Mouse (Mus musculus) forebrain, embryonic 15.5 days (tissue): ENCODE data around the gene Atp6v0a4. TPM values are rescaled to one million over a fixed set of nuclear protein-coding genes. Genes with fewer than 3 reads are reported as not detected.

Experiments
- ATAC-seq: fragments of 200-750 bp; cut with Nextera tagmentation; replicated peaks from 2 replicates; pipeline ENCODE4 v1.8.0; 2017; ENCODE audit warnings: mild to moderate bottlenecking, moderate TSS enrichment, moderate library complexity
- H3K27ac ChIP-seq: fragments of 300-500 bp; sonication (generic); replicated peaks from 2 replicates; pipeline ENCODE4 v1.5.1; 2015; ENCODE audit warnings: mild to moderate bottlenecking, inconsistent platforms
- H3K27me3 ChIP-seq: fragments of 300-500 bp; sonication (generic); 2 replicates; pipeline ENCODE4 v1.6.1; 2015; ENCODE audit warnings: inconsistent platforms
- H3K36me3 ChIP-seq: fragments of 300-500 bp; sonication (generic); 2 replicates; pipeline ENCODE4 v1.6.1; 2015; ENCODE audit warnings: mild to moderate bottlenecking, inconsistent platforms
- H3K4me1 ChIP-seq: fragments of 300-500 bp; sonication (generic); 2 replicates; pipeline ENCODE4 v1.6.1; 2015; ENCODE audit warnings: inconsistent platforms
- H3K4me2 ChIP-seq: fragments of 300-500 bp; sonication (generic); replicated peaks from 2 replicates; pipeline ENCODE4 v1.6.1; 2015; ENCODE audit warnings: mild to moderate bottlenecking, inconsistent platforms
- H3K4me3 ChIP-seq: fragments of 300-500 bp; sonication (generic); 2 replicates; pipeline ENCODE4 v1.5.1; 2015; ENCODE audit warnings: mild to moderate bottlenecking, inconsistent platforms
- H3K9ac ChIP-seq: fragments of 300-500 bp; sonication (generic); replicated peaks from 2 replicates; pipeline ENCODE4 v1.6.1; 2015; ENCODE audit warnings: mild to moderate bottlenecking, inconsistent platforms
- H3K9me3 ChIP-seq: fragments of 300-500 bp; sonication (generic); 2 replicates; pipeline ENCODE4 v1.6.1; 2016; ENCODE audit warnings: inconsistent platforms
- WGBS: fragments of 180-500 bp; shearing (Covaris S2); methylation state at CpG from one replicate; pipeline ENCODE4 v1.1.7; 2015; ENCODE audit warnings: mixed read lengths; 5-methylcytosine and 5-hydroxymethylcytosine counted together
- polyA plus RNA-seq: library from polyadenylated mRNA; unstranded; fragments of >200 nt; fragmentation: Nextera tagmentation; extraction: Ambion mirVana; gene quantifications from 2 replicates; pipeline ENCODE4 v1.2.1, GENCODE M21; 2015

Gene Atp6v0a4
- polyA plus RNA-seq, 1 experiment from 2014 or later: 0.19 TPM

DNA sequence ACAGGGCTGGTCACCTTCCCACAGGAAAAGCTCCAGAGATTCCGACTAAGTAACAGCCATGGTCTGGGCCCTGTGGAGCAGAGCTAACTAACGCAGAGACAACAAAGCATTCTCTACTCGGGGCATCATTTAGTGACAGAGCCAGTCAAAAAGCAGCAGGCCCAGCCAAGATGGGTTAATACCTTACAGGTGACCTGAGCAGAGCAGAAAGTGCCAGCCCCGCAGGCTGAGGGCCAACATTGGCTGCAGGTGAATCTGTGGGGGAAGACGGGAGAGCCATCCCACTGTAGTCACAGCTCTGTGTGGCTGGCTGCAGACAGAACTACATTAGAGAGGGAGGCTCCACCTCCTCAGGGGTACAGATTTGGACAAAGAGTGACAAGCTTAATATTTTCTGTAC is 22.9 kb upstream of the Atp6v0a4 start:
- WGBS: 81% methylated on average over 5 of the region's 5 CpGs
- no peaks in the 10 kb centered on the region for H3K9me3 ChIP-seq
- peaks cover 48% of the 10 kb centered on the region for H3K36me3 ChIP-seq

DNA sequence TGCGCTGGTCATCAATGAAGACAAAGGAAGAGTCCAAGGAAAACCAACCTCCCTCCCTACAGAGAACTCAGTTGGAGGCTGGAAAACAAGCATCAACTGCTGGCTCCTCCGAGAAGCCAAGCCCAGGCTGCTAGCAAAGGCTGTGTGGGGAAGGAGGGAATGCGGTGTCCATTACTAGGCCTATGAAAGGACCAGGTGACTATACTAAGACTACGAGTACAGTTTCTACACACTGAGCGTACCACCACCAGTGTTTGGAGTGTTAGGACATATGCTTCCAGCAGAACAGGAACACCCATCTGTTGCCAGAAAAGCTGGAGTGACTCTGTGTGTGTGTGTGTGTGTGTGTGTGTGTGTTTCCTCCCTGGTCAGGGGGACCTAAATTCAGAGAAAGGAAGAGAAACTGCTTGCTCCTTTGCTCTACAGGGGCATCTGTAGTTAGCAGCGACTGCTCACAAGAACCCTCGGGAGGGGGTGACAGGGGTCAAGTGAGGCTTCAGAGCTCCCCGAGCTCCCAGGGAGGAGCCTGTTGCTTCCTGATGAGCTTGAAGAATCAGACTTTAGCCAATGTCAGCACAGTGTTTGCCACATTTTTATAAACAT is 21.2 kb upstream of the Atp6v0a4 start:
- WGBS: 62% methylated on average over 8 of the region's 8 CpGs

More for the DNA sequence above, 22.9 kb upstream of the Atp6v0a4 start:
- Histone ChIP-seq H3K4me2 (no peak overlapping the region), H3K9ac (no peak overlapping the region), H3K4me3 (no peak overlapping the region), H3K27me3 (no peaks in the 10 kb centered on the region), H3K27ac (no peak overlapping the region), H3K4me1 (no peaks in the 10 kb centered on the region)
- no peak for ATAC-seq

GRCm38 (mm10) chr6:38144161-38144998 is 20.0 kb upstream of the Atp6v0a4 start:
- Histone ChIP-seq H3K9me3 (no peaks in the 10 kb centered on the region), H3K27me3 (no peaks in the 10 kb centered on the region), H3K36me3 (peaks cover 57% of the 10 kb centered on the region), H3K9ac (no peak overlapping the region), H3K27ac (no peak overlapping the region), H3K4me2 (no peak overlapping the region), H3K4me3 (no peak overlapping the region), H3K4me1 (no peaks in the 10 kb centered on the region)
- 71% methylated on average over 9 of the region's 9 CpGs for WGBS
- no peak for ATAC-seq

More for the DNA sequence above, 21.2 kb upstream of the Atp6v0a4 start:
- H3K9ac ChIP-seq: no peak overlapping the region
- H3K36me3 ChIP-seq: peaks cover 59% of the 10 kb centered on the region
- ATAC-seq: no peak
- H3K27me3 ChIP-seq: no peaks in the 10 kb centered on the region
- H3K4me2 ChIP-seq: no peak overlapping the region
- no peak overlapping the region for H3K27ac ChIP-seq
- no peak overlapping the region for H3K4me3 ChIP-seq
- no peaks in the 10 kb centered on the region for H3K9me3 ChIP-seq
- no peaks in the 10 kb centered on the region for H3K4me1 ChIP-seq

GRCm38 (mm10) chr6:38140402-38140801 is 16.0 kb upstream of the Atp6v0a4 start:
- H3K9me3 ChIP-seq: no peaks in the 10 kb centered on the region
- H3K4me2 ChIP-seq: no peak overlapping the region
- no peak overlapping the region for H3K27ac ChIP-seq
- H3K36me3 ChIP-seq: peaks cover 56% of the 10 kb centered on the region
- H3K27me3 ChIP-seq: no peaks in the 10 kb centered on the region
- no peak for ATAC-seq
- H3K4me1 ChIP-seq: no peaks in the 10 kb centered on the region
- H3K4me3 ChIP-seq: no peak overlapping the region
- WGBS: 94% methylated on average over 9 of the region's 9 CpGs
- no peak overlapping the region for H3K9ac ChIP-seq

DNA sequence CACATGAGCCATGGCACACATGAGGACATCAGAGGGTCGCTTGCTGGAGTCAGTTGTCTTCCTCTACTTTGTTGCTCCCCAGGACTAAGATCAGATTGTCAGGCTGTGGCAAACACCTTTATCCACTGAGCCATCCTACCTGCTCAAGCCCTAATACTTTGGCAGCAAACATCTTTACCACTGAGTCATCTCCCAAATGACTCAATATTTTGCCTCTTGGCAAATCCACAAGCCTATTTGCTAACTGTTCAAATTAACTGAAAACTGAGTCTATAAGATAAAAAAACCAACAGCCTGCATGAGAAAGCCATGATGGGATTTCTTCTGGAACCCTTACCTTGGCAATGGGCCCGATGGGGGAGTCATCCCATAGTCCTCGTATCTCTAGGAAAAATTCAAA is 14.7 kb upstream of the Atp6v0a4 start:
- Histone ChIP-seq H3K36me3 (peaks cover 60% of the 10 kb centered on the region), H3K27ac (no peak overlapping the region), H3K4me1 (peaks cover 5% of the 10 kb centered on the region; the same call in 1 of the 2 replicates), H3K9me3 (no peaks in the 10 kb centered on the region), H3K9ac (no peak overlapping the region), H3K27me3 (no peaks in the 10 kb centered on the region), H3K4me3 (no peak overlapping the region), H3K4me2 (no peak overlapping the region)
- no peak for ATAC-seq
- 78% methylated on average over 3 of the region's 3 CpGs for WGBS

- 84% methylated on average over 8 of the region's 8 CpGs for WGBS
Observed at GRCm38 (mm10) chr6:38134806-38135559, 10.6 kb upstream of the Atp6v0a4 start.

GRCm38 (mm10) chr6:38131801-38132231 is 7.4 kb upstream of the Atp6v0a4 start:
- no peaks in the 10 kb centered on the region for H3K9me3 ChIP-seq
- peaks cover 65% of the 10 kb centered on the region for H3K36me3 ChIP-seq
- H3K9ac ChIP-seq: no peak overlapping the region
- 87% methylated on average over 4 of the region's 4 CpGs for WGBS
- H3K4me3 ChIP-seq: no peak overlapping the region
- peaks cover 5% of the 10 kb centered on the region; the same call in 1 of the 2 replicates for H3K4me1 ChIP-seq
- no peak overlapping the region for H3K27ac ChIP-seq
- no peak for ATAC-seq
- no peaks in the 10 kb centered on the region for H3K27me3 ChIP-seq
- H3K4me2 ChIP-seq: no peak overlapping the region

More at GRCm38 (mm10) chr6:38134806-38135559, 10.6 kb upstream of the Atp6v0a4 start:
- no peak overlapping the region for H3K4me2 ChIP-seq
- H3K36me3 ChIP-seq: peaks cover 61% of the 10 kb centered on the region
- peaks cover 5% of the 10 kb centered on the region; the same call in 1 of the 2 replicates for H3K4me1 ChIP-seq
- H3K9ac ChIP-seq: no peak overlapping the region
- no peaks in the 10 kb centered on the region for H3K9me3 ChIP-seq
- H3K27me3 ChIP-seq: no peaks in the 10 kb centered on the region
- peak; percentile 32 for ATAC-seq
- H3K27ac ChIP-seq: no peak overlapping the region
- H3K4me3 ChIP-seq: no peak overlapping the region

DNA sequence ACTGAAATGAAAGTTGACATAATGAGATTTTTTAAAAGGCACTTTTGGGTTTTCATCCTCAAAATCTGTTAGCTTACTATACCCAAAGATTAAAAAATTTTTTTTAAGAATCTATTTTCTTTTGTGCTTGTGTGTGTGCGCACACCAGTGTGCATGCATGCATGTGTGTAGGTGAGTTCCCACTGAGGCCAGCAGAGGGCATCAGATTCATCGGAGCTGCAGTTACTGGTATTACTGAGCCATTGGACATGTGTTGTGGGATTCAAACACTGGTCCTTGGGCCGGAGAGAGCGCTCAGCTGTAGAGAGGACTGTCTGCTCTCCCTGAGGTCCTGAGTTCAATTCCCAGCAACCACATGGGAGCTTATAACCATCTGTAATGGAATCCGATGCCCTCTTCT is 5.5 kb upstream of the Atp6v0a4 start:
- Histone ChIP-seq H3K4me2 (no peak overlapping the region), H3K9ac (no peak overlapping the region), H3K27me3 (no peaks in the 10 kb centered on the region), H3K36me3 (peaks cover 59% of the 10 kb centered on the region), H3K9me3 (no peaks in the 10 kb centered on the region), H3K4me1 (peaks cover 3% of the 10 kb centered on the region; the same call in 1 of the 2 replicates), H3K4me3 (no peak overlapping the region), H3K27ac (no peak overlapping the region)
- 97% methylated on average over 5 of the region's 5 CpGs for WGBS
- no peak for ATAC-seq

- 93% methylated on average over 14 of the region's 14 CpGs for WGBS
- Histone ChIP-seq H3K4me3 (no peak overlapping the region), H3K27ac (no peak overlapping the region), H3K36me3 (peaks cover 66% of the 10 kb centered on the region), H3K4me1 (no peaks in the 10 kb centered on the region), H3K9ac (no peak overlapping the region), H3K27me3 (no peaks in the 10 kb centered on the region), H3K9me3 (no peaks in the 10 kb centered on the region), H3K4me2 (no peak overlapping the region)
- no peak for ATAC-seq
Observed at GRCm38 (mm10) chr6:38128115-38128514, 3.7 kb upstream of the Atp6v0a4 start.

DNA sequence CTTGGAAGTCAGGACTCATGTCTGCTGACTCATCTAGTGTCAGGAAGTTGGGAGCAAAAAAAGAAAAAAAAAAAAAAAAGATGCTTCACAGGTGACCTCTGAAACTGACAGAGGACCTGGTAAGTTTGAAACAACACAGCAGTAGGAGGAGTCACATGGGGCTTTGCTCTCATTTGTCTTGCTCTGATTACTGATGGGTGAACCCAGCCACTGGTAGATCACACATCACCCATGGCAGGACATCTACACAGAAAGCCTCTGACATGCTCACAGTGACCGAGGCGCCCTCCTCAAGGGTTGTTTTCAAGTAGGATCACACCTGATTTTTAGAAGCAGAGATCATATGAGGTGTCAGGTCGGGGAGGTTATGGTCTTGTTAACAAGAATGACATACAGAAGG is 1.1 kb upstream of the Atp6v0a4 start:
- H3K36me3 ChIP-seq: peaks cover 52% of the 10 kb centered on the region
- H3K4me3 ChIP-seq: no peak overlapping the region
- no peaks in the 10 kb centered on the region for H3K27me3 ChIP-seq
- no peak overlapping the region for H3K9ac ChIP-seq
- H3K4me1 ChIP-seq: no peaks in the 10 kb centered on the region
- WGBS: 92% methylated on average over 3 of the region's 3 CpGs
- no peak for ATAC-seq
- no peak overlapping the region for H3K4me2 ChIP-seq
- H3K9me3 ChIP-seq: no peaks in the 10 kb centered on the region
- no peak overlapping the region for H3K27ac ChIP-seq

- Histone ChIP-seq H3K9me3 (no peaks in the 10 kb centered on the region), H3K4me3 (no peak overlapping the region), H3K27ac (no peak overlapping the region), H3K36me3 (peaks cover 46% of the 10 kb centered on the region), H3K4me1 (no peaks in the 10 kb centered on the region), H3K9ac (no peak overlapping the region), H3K4me2 (no peak overlapping the region), H3K27me3 (no peaks in the 10 kb centered on the region)
- ATAC-seq: no peak
- 97% methylated on average over 5 of the region's 5 CpGs for WGBS
Observed at GRCm38 (mm10) chr6:38124882-38125281, 496 bp upstream of the Atp6v0a4 start.
